Mouse (Mus musculus) spleen, adult 18-20 months (tissue): Measurements from ENCODE around the gene Mtcl1.

Source experiments
- DNase-seq, 2 experiments: peaks; one replicate each; pipeline ENCODE4 v3.0.0; 2022; ENCODE audit warnings: mixed read lengths in 2 of 2

Mtcl1 gene

DNA sequence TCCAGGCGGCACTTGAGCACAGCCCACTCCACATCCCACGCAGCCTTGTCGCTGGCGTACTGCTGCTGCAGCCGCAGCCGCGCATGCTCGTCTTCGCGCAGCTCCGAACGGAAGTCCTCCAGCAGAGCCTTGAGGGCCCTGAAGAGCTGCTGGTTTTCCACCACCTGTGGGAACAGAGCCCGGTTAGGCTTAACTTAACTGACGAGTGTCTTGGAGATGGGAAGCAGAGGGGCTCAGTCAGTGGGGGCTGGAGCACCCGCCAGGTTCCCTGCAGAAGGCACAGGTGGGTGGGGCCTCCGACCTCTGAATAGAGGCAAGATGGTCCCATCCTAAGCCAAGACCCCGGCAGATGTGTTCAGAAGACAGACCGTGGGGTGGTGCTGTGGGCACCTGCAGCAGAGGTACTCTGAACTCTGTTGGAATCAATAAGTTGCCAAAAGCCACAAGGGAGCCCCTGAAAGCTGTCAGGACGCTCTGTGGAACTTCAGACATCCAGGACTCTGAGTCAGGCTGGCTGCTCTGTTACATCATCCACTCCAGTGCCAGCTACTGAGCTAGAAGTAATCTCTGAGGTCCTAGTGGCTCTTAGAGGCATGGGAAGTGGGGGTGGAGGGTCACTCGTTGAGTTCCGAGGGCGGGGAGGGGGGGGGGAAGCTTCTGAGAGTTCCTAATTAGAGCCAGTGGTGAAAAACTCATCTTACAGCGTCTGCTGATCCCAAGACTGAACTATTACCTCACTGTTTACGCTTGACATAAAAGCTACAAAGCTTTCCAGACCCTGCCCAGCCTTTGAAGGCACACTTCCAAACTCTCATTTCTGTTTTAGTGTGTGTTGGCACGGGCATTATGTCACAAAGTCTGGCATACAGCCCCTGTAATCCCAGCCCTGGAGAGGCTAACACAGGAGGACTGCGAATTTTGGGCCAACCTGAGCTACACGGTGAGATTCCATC is 91.2 kb downstream of the Mtcl1 start:
- DNase-seq = no peak

DNA sequence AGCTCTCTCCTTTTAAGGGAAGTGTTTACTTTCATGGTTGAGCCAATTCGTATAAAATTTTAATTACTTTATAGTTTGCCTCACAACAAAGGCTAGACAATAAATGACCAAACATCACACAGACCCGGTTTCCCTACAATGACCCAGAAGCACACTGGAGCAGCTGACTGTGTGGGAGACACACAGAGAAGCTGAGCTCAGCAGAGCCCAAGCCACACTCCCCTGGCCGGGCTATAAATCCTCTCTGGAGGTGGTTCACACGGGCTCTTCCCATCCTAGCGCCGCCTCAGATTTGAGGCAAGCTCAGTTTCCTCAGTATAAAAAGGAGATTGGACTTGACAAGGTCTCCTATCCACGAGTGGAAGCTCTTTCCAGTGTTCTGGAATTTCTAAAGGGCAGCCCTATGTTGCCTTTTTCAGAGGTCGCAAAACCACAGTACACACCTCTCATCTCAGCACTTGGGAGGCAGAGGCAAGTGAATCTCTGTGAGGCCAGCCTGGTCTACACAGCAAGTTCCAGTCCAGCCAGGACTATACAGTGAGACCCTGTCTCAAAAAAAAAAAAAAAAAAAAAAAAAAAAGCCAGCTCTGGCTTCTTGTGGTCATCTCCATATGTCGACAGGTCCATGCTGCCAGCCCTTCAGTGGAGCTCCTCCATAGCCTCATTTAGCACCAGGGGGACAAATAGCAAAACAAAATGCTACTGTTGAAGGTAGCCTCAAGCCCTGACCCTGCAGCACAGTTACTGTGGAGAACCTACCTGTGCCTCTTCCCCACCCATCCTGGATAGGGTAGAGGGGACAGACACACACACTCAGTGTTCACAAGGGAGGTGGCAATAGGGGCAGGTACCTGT is 92.2 kb downstream of the Mtcl1 start:
- DNase-seq = no peak

DNA sequence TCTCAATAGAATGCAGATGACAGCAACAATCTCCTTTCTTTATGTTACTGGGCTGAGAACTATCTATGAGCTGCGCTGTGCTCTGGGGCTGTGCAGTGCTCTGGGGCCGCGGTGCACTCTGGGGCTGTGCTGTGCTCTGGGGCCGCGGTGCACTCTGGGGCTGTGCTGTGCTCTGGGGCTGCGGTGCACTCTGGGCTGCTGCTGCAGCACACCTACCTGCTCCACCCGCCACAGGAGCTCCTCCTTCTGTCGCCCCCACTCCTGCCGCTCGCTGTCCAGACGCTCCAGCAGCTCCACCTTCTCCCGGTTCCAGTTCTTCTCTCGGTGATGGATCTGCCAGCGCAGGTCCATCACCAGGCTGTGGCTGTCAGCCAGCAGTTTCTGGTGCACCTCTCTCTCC is 95.6 kb downstream of the Mtcl1 start:
- DNase-seq = no peak

DNA sequence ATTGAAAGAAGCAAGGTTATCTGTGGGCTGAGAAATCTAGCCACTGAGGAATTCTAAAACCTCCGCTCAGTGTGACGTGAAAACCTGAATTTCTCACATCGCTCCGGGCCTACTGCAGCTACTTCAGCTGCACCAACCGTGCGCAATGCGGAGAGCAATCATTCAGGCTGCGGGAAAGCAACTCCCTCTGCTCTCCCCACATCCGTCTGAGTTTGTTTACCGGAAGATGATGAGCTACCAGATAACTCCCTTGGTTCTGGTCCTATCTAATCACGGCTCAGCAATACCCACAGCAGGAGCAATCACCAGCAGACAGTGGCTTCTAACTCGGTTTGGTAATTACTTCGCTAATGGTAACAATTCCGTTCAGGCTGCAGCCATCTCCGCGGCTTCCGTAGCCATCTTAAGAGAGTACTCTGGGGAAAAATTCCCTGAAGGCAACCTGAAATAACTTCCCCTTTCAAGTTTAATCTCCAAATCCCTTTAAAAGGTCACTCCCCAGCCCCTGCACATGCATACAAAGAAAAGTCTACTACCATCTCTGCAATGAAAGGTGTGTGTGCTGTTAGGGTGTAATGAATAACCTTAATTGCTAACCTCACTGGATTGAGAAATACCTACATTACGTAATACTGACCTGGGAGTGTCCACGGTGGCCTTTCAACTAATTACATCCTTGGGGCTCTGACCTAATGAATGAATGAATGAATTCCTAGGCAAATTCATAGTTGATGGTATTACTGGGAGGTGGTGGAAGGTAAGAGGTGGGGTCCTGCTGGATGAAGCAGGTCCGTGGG is 96.5 kb downstream of the Mtcl1 start:
- no peak for DNase-seq

DNA sequence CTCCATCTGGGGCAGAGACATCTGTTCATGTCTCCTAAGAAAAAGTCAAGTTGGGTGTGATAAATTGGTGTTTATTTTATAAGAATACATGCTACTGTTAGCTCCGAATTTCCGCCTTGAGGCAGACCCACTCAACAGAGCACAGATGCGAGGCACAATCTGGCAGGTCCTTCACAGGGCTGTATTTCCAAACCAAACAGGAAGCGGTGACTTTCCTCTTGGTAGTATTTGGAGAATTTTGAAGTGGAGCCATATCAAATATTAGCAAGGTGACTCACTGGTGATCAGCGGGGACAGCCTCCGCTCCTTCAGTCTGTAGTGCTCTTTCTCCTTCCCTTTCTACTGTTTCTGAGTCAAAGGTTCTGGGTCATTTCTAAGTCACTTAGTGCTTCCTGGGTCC is 97.3 kb downstream of the Mtcl1 start:
- no peak for DNase-seq

DNA sequence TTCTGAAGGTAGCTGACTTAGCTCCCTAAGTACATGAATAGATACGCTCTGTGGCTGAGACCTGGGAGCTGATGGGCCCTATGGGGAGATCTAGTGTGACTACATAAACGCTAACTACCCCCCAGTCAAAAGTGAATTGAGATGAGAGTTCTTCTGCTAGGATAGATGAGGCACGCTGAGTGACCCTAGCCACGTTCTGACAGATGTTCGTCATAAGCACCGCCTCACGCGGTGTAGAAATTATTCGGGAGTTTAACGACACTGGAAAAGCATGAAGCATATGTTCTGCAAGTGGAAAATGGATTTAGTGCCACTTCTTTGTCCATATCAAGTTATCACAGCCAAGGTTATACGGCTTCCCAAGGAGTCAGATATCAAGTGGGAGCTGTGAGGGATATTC is 98.9 kb downstream of the Mtcl1 start:
- no peak for DNase-seq

DNA sequence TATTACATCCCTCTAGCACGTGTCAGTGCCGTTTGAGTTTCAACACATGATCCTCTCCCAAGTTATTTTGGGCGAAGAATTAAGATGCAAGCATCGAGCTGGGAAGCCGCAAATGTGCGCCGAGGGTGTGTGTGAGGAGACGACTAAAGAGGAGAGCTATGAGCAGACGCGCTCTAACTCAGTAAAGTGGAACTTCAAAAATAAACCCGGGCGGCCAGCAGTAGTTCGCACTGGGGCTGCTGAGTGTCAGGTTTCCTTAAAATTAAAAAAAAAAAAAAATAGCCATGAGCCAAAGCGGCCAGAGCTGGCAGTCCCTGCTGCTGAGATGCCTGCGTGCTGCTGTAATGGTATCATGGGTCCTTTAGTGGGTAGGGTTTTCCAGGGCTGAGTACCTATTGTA is 99.4 kb downstream of the Mtcl1 start:
- no peak for DNase-seq

DNA sequence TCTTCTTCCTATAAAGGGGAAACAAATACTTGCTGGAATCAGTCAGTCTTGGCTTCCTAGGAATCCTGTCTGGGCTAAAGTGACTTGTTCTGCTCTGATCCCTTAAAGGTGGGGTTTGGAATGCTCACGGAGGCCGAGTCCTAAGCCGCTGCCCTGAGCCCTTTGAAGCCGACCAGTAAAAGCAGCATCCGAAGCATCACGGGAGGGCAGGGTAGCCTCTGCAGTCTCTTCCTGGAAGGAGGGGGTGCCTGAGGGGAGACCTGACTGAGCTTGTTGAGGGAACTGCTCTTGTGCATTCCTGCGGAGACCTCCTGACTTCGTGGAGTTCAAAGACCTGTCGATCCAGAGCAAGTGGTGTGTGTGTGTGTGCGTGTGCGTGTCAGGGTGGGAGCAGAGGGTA is 103.2 kb downstream of the Mtcl1 start:
- no peak for DNase-seq

DNA sequence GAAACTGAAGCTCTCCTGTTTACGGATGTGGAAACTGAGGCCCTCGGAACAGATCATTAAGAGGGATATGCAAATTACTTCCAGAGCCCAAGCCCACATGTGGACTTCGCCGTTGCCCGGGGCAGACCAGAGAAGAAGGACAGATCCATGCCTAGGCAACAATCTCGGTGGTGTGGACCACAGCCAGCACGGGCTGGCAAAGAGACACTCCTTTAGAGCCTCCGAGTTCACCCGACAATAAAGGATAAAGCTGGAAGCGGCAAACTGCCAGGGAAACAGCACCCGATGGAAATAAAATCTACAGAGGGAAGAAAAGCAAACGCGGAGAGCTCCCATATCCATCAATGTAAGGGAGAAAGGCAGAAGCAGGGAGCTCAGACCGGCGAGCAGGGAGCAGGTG is 103.9 kb downstream of the Mtcl1 start:
- no peak for DNase-seq

DNA sequence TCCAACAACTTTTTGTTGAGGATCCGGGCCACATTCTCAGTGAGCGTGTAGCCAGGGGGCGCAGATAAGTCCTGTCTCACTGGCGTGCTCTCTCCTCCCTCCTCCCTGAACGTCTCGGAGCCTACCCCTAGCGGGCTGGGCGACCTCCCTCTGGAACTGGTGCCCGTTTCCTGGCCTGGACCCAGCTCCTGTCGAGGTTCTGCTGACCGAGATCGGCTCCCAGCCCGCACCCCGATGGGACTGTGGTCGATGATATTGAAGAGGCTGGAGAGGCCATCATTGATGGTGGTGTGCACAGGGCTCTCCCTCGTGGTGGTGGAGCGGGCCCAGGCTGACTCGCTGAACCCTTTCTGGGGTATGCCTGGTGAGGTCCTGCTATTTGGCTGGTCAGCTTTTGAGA is 106.6 kb downstream of the Mtcl1 start:
- no peak for DNase-seq

DNA sequence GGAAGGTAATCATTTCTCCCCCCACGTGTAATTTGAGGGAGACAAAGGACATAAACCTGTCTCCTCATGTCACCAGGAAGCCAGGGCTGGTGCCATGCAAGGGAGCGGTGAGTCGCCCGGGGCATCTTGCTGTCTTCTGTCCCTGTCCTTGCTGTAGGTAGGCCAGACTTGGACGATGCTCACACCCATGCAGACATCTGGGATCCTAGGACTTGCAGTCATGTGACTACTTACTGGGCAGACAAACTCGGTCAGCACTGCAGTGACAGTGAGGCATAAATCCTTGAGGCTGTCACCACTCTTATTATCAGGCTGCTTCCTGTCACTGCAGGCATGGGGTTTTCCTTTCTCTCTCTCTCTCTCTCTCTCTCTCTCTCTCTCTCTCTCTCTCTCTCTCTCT is 107.9 kb downstream of the Mtcl1 start:
- no peak for DNase-seq

DNA sequence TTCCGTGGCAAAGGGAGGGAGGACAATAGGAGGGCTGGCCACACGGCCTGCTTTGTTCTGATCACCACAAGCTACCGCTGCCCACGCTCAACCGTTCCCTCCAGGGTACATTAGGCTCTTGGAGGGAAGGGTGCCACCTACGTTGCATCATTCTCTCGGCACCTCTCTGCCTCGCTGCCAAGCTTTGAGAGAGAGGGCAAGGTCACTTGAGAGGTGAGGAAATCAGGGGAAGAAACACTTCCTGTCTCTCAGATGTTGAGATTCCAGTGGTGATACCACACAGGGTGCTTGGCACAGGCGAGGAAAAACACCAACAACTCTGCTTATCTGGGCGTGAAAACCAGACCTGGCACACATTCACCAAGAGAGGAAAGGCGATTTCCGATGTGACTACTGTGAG is 108.8 kb downstream of the Mtcl1 start:
- no peak for DNase-seq

DNA sequence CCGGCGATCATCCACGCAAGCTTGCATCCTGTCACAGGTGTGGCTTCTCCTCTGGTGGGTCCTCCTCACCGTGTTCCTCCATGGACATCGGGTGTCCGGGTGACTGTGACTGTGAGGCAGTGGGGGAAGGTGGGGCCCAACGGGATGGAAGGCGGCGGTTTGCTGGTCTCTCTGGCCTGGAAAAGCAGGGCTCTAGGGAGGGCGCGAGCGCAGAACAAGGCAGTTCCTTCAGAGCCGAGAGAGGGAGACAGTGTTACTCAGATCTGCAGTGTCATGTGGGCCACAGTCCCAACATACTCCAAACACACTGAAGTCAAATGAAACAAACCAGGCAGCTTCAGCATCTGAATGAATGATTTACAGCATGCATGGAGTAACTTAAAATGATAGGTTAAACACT is 111.6 kb downstream of the Mtcl1 start:
- DNase-seq = no peak

DNA sequence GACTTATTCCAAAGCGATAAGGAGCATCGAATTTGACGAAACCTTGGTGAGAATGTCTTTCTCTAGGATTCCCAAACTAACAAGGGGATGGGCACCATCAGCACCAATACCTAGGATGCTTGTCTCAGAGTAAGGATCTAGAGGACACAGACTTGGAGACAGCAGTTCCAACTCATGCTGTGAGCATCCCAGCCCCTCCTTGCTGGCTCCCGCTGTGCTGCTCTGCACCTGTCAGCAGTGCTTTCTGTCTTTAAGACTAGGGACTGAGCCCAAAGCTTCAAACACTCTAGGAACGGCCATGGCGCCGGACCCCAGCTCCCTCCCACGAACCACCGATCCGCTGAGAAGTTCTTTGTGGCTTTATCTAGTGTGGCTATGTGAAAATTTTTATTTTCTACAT is 114.0 kb downstream of the Mtcl1 start:
- no peak for DNase-seq

DNA sequence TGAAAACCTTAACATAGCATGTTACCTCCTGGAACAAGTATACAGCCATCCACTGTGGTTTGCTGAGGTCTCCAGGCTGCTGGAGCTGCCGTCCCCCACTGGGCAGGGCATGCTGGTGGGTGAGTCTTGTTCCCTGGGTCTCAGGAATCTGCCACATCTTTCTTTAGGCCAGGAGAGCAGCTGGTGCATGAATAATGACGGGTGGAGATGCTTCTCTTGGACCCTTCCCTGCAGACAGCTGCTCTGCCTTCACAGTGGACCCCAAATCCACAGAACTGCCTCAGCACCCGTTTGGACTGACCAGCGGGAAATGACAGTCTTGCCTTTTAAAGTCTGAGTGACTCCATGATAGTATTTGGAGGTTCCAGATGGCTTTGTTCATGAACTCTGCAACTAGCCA is 114.7 kb downstream of the Mtcl1 start:
- DNase-seq = no peak

DNA sequence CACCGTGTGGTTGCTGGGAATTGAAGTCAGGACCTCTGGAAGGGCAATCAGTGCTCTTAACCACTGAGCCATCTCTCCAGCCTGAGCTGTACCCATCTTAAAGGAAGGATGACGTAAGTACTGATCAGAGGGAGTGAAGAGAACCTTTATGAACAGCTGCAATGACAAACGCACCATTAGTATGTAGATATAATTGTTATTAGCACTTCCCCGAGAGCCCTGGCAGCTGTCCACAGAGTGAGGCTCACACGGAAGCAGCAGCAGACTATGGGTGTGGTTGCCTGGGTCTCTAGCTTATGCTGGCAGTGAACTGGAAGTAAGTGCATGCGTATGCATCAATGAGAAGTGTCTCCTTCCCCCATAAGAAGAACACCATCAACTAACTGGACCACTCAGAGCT is 118.3 kb downstream of the Mtcl1 start:
- DNase-seq = no peak

DNA sequence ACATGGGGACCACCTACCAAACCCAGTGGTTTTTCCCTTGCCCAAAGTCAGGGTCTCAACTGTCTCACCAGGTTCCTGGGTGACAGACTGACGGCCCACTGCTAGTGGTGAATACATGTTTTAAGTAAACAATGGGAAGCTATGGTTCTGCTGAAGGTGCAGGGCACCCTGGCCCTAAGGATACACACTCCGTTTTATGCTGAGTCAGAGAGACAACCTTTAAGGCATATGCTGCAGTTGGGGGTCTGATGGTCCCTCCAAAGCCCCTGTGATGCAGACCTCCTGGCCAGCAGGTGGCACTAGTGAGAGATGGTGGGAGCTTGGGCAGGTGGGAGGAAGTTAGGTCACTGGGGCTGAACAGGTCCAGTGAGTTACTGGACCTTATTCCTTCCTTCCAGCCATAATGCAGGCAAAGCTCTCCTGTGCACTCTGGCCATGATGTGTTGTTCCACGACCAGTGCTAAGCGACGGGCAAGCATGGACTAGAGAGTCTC is 123.0 kb downstream of the Mtcl1 start:
- DNase-seq = no peak

DNA sequence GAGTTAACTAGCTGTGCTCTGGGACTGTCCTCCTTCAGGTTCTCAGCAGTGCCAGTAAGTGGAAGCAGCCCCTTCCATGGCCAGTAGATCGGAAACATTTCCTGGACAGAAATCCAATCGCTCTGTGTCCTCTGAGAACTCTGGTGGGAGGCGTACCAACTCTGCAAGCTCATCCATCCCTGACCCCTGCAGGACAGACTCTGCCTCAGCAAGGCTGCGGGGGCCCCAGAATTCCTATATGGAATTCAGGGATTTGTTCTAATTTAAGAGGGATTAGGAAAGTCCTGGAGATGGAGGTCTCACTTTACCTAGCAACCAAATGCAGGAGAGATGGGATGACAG is 123.4 kb downstream of the Mtcl1 start:
- no peak for DNase-seq

DNA sequence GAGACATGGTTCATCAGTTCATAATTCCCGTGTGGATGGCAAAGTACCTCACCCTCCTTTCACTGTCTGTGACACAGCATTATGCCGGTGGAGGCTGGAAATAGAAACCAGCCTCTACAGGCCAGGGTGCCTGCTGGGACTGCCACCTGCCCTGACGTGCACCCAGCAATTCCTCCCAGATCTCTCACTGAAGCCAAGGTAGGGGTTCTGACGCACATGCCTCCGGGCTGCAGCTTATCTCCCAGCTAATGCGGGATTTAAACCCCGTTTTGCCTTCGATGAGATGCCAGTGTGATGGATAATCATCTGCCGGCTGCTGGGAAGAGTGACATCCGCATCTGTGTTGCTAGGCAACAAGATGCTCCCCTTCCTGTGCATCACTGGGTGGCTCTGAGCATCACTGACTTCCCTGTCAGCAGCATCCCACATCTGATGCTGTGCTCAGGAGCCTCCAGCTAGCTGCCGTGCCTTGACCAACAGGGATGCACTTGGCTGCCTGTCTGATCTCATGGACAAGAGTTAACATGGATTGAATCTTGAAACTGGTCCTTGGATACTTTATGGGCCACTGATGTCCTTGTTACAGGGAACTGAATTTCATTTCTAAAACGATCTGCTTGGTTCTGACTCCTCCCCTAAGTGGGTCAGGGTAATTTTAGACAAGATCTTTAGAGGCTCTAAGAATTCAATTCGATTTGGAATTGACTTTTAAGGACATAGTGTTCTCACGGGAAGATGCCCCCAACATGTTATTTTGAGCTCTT is 123.9 kb downstream of the Mtcl1 start:
- no peak for DNase-seq

DNA sequence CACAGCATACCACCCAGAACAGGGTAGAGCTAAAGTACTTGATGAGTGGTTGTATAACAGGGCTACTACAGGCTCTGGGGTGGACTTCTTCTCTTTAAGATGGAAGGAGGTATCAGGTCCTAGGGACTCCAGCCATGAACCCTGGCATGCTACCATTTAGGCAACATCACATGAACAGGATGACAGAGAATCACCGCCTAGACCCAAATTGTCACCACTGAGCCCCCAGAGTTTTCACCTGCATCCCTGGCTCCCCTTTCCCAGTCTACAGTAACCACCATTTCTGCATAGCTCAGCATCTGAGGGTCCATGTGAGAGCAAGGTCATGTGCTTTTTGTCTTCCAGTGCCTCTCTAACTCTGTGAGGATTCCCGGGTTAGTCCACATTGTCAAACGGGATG is 124.7 kb downstream of the Mtcl1 start:
- DNase-seq = no peak

DNA sequence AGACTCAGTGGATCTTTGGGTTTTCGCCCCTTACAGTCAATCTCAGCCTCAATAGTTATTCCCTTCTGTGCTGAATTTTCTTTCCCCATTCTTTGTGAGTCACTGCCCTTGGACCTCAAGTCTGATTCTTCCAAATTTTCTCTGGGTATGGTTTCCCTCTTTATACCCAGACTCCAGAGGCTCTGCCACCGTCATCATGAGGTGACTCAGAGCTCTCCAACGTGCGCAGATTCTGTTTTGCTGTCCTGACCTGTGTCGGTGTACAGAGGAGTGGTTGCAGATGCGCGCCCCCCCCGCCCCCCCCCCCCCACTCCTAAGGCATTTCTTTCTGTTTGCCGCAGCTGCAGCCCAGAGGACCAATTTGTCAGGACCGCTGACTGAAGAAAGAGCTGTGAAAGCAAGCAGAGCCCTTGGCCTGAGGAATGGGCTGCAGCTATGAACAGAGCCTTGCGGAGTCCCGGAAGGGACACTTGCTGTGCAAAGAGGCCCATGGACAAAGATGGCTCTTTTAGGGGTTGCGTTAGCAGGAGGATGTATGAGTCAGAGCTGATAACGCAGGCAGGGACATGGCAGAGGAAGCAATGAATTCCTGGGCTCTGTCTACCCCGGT is 126.8 kb downstream of the Mtcl1 start:
- DNase-seq = no peak

DNA sequence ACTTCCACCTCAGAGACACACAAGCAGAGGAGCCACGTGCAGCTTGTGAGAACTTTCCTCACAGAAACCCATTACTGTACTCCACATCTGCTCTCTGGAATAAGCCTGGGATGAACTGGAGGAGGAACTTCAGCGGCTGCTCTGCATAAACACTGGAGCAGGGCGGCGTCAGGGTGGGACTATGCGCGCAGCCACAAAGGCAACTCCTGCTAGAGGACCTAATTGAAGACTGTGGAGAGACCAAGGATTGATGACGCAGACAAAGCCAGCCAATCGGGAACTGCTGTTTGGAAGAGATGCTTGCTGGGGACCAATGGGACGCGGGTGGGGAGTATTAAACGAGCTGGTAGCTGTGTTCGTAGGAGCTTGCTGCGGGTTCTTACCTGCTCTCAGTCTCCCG is 127.6 kb downstream of the Mtcl1 start:
- no peak for DNase-seq
